Mouse (Mus musculus) limb, embryonic 14.5 days (tissue): ENCODE measurements at regions not wholly inside any gene's neighbourhood (a gene's known extent, or its start where the extent isn't known, plus 50 kb on each side); places are given as distances from the start of the nearest gene placed in this dataset.

Experiments
- ATAC-seq: fragments of 200-750 bp; cut with Nextera tagmentation; 2 replicates; pipeline ENCODE4 v1.8.0; 2017; ENCODE audit warnings: low read depth, moderate number of reproducible peaks, moderate TSS enrichment; ENCODE audit not compliant: low FRiP score
- DNase-seq: peaks from one replicate; pipeline ENCODE4 v3.0.0-alpha.2; 2015; ENCODE audit warnings: low spot score
- H3K27ac ChIP-seq: fragments of 300-500 bp; sonication (generic); replicated peaks from 2 replicates; pipeline ENCODE4 v1.5.1; 2014; ENCODE audit warnings: low read depth, mild to moderate bottlenecking, low read length, moderate library complexity, mixed read lengths
- H3K27me3 ChIP-seq: fragments of 300-500 bp; sonication (generic); 2 replicates; pipeline ENCODE4 v1.6.1; 2014; ENCODE audit warnings: low read length, mixed read lengths; ENCODE audit not compliant: control insufficient read depth, insufficient read depth
- H3K36me3 ChIP-seq: fragments of 300-500 bp; sonication (generic); 2 replicates; pipeline ENCODE4 v1.6.1; 2014; ENCODE audit warnings: mild to moderate bottlenecking, low read length, moderate library complexity, mixed read lengths; ENCODE audit not compliant: control insufficient read depth, insufficient read depth
- H3K4me1 ChIP-seq: fragments of 300-500 bp; sonication (generic); 2 replicates; pipeline ENCODE4 v1.6.1; 2014; ENCODE audit warnings: antibody characterized with exemption, low read length, mixed read lengths; ENCODE audit not compliant: control insufficient read depth, insufficient read depth
- H3K4me2 ChIP-seq: fragments of 300-500 bp; sonication (generic); replicated peaks from 2 replicates; pipeline ENCODE4 v1.6.1; 2014; ENCODE audit warnings: low read depth, mild to moderate bottlenecking, low read length, moderate library complexity; ENCODE audit not compliant: severe bottlenecking
- H3K4me3 ChIP-seq: fragments of 300-500 bp; sonication (generic); replicated peaks from 2 replicates; pipeline ENCODE4 v1.5.1; 2014; ENCODE audit warnings: low read length
- H3K9ac ChIP-seq: fragments of 300-500 bp; sonication (generic); 2 replicates; pipeline ENCODE4 v1.6.1; 2014; ENCODE audit warnings: mild to moderate bottlenecking, low read depth, low read length, moderate library complexity; ENCODE audit not compliant: severe bottlenecking
- H3K9me3 ChIP-seq: fragments of 300-500 bp; sonication (generic); 2 replicates; pipeline ENCODE4 v1.6.1; 2016; ENCODE audit warnings: low read length; ENCODE audit not compliant: control insufficient read depth
- POLR2A ChIP-seq: fragments of 200-500 bp; IDR thresholded peaks from 2 replicates; pipeline ENCODE4 v1.8.0; 2012; ENCODE audit warnings: inconsistent platforms, mild to moderate bottlenecking, moderate library complexity, borderline replicate concordance; ENCODE audit not compliant: insufficient read depth, insufficient read length; ENCODE audit errors: extremely low read depth
- WGBS: fragments of 180-500 bp; shearing (Covaris S2); extraction: QIAGEN DNeasy Blood & Tissue Kit; methylation state at CpG from one replicate; pipeline ENCODE4 v1.1.7; 2014; 5-methylcytosine and 5-hydroxymethylcytosine counted together

DNA sequence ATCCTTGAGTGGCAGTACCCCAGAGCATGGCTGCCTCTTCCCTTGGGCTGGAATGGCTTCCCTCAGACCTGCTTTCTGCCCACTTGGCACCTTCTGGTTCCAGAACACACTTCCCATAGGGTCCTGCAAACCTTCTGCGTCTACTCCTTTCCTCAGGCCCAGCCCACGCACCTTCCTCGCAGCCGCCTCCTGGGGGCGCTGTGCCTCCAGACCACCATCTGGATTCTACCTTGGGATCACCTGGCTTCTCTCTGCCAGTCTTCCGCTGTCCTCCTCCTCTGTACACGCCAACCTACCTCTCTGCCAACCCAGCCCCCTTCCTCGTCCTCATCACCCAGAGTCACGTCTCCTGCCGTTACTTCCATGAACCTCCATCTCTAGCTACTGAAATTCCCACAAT, 166.0 kb downstream of the Zfp36l1 start:
- H3K36me3 ChIP-seq = no peaks in the 10 kb centered on the region
- no peaks in the 10 kb centered on the region for H3K27me3 ChIP-seq
- no peak overlapping the region for H3K27ac ChIP-seq
- WGBS = 89% methylated on average over 10 of the region's 10 CpGs
- H3K9me3 ChIP-seq = no peaks in the 10 kb centered on the region
- H3K4me2 ChIP-seq = no peak overlapping the region
- ATAC-seq = no peak
- no peak for TF ChIP-seq POLR2A
- H3K4me1 ChIP-seq = peaks cover 38% of the 10 kb centered on the region
- DNase-seq = no peak
- H3K9ac ChIP-seq = no peak overlapping the region
- H3K4me3 ChIP-seq = no peak overlapping the region

DNA sequence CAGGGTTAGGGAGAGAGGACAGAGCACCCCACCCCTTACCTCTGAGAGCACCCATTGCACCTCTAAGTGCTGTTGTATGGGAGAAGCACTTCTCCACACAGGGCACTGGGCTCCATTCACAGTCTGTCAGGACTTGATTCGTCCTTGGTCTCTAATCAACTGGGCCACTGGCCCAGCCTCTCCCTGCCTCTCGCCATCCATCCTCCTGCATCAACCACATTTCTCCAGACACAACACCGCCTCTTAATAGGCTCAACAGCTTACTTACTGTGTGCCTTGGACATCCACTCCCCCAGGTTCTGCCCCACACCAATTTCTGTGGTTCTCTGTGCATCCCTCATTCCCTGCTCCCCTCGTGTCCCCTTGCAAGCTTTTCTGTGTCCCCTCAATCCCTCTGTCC, 166.9 kb downstream of the Zfp36l1 start:
- no peak overlapping the region for H3K27ac ChIP-seq
- no peak for ATAC-seq
- no peak overlapping the region for H3K4me3 ChIP-seq

DNA sequence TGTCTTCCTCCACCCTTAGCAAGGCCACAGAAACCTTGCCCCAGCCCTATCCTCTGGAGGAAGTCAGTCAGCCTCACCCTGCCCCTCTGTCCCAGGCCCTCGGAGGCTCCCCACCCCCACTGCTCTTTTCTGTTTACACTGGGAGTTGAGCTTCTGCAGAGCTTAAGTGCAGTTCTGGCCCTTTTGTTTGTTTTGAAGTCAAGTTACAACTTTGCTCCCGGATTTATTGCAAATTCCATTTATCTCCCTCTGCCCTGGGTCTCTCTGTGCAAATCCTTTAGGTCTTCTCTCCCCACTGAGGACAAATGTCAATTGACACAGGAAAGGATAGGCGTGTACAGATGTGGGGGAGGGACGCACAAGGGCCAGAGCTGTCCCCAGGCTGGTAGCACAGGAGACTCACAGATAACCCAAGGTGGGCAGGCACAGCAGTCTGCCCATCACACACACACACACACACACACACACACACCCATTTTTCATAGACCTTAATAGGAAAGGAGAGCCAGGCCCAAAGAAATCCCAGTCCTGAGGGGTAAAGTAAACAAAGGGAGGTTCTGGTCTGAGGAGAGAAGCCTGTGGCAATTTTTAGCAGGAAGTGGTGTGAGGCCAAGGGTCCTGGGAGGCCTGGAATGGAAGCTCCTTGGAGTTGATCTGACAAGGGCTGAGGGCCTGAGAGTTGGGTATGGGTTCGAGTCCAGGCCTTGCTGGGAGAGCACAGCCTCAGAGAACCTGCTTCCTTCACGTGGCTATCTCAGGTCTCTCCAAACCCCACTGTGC, 167.9 kb downstream of the Zfp36l1 start:
- H3K4me3 ChIP-seq = no peak overlapping the region
- peak overlapping the region; percentile 9; the same call in 1 of the 2 replicates for H3K9ac ChIP-seq
- no peaks in the 10 kb centered on the region for H3K9me3 ChIP-seq
- no peak for TF ChIP-seq POLR2A
- ATAC-seq (no peak), DNase-seq (no peak)
- no peak overlapping the region for H3K4me2 ChIP-seq
- 22% methylated on average over 6 of the region's 6 CpGs for WGBS
- no peaks in the 10 kb centered on the region for H3K27me3 ChIP-seq
- H3K4me1 ChIP-seq = peaks cover 39% of the 10 kb centered on the region
- no peaks in the 10 kb centered on the region for H3K36me3 ChIP-seq
- peak overlapping the region; percentile 34 for H3K27ac ChIP-seq

More for the DNA sequence above, 166.9 kb downstream of the Zfp36l1 start:
- Histone ChIP-seq H3K27me3 (no peaks in the 10 kb centered on the region), H3K9me3 (no peaks in the 10 kb centered on the region), H3K9ac (no peak overlapping the region), H3K36me3 (no peaks in the 10 kb centered on the region), H3K4me1 (peaks cover 39% of the 10 kb centered on the region), H3K4me2 (no peak overlapping the region)
- no peak for TF ChIP-seq POLR2A
- no peak for DNase-seq
- 89% methylated on average over 4 of the region's 4 CpGs for WGBS

DNA sequence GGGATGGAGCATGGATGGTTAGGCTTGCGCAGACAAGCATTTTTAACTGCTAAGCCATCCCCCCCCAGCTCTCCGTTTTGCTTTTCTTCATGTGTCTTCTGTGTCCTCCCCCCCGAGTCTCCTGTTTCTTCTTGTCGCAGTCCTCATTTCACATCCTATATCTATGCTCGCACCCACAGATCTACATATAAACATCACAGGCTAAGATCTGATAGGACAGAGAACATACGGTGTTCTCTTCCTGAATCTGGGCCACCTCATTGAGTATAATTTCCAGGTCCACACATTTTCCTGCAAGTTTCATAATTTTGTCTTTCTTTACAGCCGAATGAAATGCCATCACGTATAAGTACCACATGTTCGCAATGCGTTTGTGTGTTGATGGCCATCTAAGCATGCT, 168.7 kb downstream of the Zfp36l1 start:
- Histone ChIP-seq H3K4me1 (peaks cover 38% of the 10 kb centered on the region), H3K27me3 (no peaks in the 10 kb centered on the region), H3K4me3 (no peak overlapping the region), H3K4me2 (no peak overlapping the region), H3K27ac (peak overlapping the region; percentile 34; the same call in 1 of the 2 replicates), H3K9ac (no peak overlapping the region; the same call in 1 of the 2 replicates), H3K9me3 (no peaks in the 10 kb centered on the region), H3K36me3 (no peaks in the 10 kb centered on the region)
- no peak for ATAC-seq
- WGBS = 78% methylated on average over 10 of the region's 10 CpGs
- TF ChIP-seq POLR2A = no peak
- no peak for DNase-seq

DNA sequence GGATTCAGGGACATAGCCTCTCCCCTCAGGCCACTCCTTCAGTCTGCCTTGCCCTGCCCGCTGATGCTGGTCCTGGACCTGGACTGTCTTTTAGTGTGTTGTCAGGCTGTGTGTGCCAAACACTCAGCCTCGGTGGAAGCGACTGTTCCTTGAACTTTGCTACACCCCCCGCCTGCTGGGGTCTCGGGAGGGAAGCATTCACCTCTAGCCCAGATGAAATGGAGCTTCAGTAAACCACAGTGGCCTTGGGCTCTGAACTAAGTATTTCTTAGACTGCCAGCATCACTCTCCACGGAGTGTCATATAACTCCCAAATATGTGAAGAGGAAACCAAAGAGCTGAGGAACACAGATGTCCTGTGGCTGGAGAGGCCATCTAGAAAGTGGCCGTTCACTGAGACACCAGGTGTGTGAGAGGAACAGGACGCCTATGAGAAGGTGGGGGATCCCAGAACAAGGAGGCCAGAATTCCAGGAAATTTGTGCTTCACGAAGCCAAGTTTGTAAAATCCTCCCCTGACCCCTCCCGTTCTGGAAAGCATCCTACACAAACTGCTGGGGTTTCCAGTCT, 170.2 kb downstream of the Zfp36l1 start:
- Histone ChIP-seq H3K4me3 (no peak overlapping the region), H3K27ac (peak overlapping the region; percentile 40), H3K9ac (no peak overlapping the region), H3K9me3 (no peaks in the 10 kb centered on the region), H3K4me2 (no peak overlapping the region), H3K4me1 (peaks cover 36% of the 10 kb centered on the region), H3K36me3 (no peaks in the 10 kb centered on the region), H3K27me3 (no peaks in the 10 kb centered on the region)
- DNase-seq (peak; percentile 57), ATAC-seq (peak; percentile 69; the same call in 1 of the 2 replicates)
- no peak for TF ChIP-seq POLR2A
- 17% methylated on average over 10 of the region's 10 CpGs for WGBS
